Mouse (Mus musculus): ENCODE data around the gene Tmem233.

The Tmem233 gene

DNA sequence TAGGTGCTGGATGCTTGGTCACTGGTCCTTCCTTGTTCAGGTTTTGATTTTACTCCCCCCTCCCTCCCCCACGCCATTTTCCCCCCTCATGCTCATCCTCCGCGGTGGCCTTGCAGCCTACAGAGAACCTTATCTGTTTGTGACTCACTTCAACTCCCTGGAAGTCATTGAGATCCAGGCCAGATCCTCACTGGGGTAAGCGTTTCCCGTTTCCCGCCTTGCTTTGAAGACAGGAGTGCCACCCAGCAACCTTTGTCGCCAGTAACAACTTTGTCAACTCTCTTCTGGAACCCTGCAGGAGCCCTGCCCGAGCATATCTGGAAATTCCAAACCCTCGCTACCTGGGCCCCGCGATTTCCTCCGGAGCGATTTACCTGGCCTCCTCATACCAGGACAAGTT lies 85.7 kb downstream of the Tmem233 start:
- DNase-seq: no peak

DNA sequence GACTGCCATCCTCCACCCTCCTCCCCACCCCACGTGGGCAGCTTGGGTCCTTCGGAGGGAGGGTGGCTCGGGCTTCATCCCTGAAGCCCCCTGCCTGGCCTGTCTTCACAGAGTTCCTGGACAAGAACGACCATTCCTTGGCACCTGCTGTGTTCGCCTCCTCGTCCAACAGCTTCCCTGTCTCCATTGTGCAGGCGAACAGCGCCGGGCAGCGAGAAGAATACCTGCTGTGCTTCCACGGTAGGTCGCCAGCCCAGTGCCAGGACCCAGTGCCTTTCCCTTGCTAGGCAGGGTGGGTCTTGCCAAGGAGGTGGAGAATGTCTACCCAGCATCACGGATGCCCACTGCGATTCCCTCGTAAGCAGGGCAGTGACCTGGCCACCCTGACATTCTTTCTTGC lies 88.9 kb downstream of the Tmem233 start:
- no peak for DNase-seq

DNA sequence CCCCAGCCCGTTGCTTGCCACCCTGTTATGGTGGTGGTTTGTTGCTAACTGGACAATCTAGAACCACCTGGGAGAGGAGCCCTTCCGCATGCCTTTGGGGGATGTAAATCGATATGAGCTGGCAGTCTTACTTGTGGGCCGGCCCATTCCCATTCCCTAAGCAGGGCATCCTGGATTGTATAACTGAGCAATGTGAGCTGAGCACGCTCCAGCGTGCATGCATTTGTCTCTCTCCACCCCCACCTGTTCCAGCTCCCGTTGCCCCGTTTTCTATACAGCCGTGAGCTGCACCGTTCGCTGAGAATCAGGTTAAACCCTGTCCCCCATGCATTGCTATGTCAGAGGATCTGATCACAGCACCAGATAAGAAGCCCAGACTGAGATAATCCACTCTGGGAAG lies 91.3 kb downstream of the Tmem233 start:
- DNase-seq: no peak
